Mouse (Mus musculus): ENCODE data around the gene B4galt5.

DNA sequence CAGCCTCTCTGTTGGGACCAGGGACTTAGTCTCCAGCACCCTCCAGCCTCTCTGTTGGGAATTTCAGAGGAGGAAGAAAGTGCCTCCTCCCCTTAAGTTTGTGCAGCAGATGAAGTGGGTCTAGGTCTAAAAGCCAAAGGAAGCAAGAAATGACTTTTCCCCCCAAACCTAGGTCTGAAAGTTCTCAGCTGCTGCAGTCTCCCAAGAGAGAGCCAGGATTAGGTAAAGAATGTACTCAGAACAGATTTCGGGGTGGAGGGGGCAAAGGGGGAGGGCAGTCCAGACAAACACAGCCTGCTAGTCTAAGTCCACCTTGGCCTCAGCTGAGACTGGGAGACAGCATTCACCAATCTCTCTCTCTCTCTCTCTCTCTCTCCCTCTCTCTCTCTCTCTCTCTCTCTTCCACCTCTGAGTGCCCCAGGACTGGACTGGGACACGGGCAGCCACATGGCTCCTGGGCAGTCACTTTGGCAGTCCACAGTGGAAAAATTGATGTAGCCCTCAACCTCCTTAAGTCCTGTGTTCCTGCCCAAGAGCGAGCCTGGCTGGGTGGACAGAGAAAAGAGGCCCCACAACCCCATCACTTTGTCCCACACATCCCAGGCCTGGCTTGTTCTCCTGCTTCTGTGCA is 96.8 kb downstream of the B4galt5 start:
- TF ChIP-seq POLR2A (IDR thresholded peaks at IDR 0.05; ENCODE audit: low read depth, low read length), result no peak
- TF ChIP-seq CTCF (IDR thresholded peaks at IDR 0.05; ENCODE audit: borderline replicate concordance, insufficient read depth, low read length), result no peak

Measured in embryonic fibroblast, embryonic 13.5 days (primary cell).